Comparison of ENCODE assay signal across 8 mouse cellular contexts in genomic region chr2:33165710-33166374, GRCm38 (mm10). TPM values are rescaled to one million over a fixed set of nuclear protein-coding genes. Genes with fewer than 3 reads are reported as not detected.
DNase-seq lines count a peak whose midpoint lies in the region; ATAC-seq and TF ChIP-seq lines count a peak whose summit lies in the region.

No protein-coding gene starts in this region.

- H3K27me3 ChIP-seq in lung, embryonic 14.5 days (ENCODE audit: insufficient read depth, low read length), result no peaks in the 10 kb centered on the region
- H3K27me3 ChIP-seq in embryonic facial prominence, embryonic 13.5 days, result no peaks in the 10 kb centered on the region

- H3K9ac ChIP-seq in lung, embryonic 14.5 days, result 0 out of 2 replicates have a peak overlapping the region, but pooled peaks have one; percentile 4
- H3K9ac ChIP-seq in embryonic facial prominence, embryonic 13.5 days, result no peak overlapping the region

- intact Hi-C loops in left cerebral cortex, postnatal 25 days (cut with DNase I), result no loop called here

- 14% methylated on average over 7 of the region's 7 CpGs for WGBS in lung, embryonic 14.5 days
- 37% methylated on average over 7 of the region's 7 CpGs for WGBS in embryonic facial prominence, embryonic 13.5 days

- H3K27ac ChIP-seq in lung, embryonic 14.5 days (ENCODE audit: low read depth), result peak overlapping the region; percentile 44
- H3K27ac ChIP-seq in embryonic facial prominence, embryonic 13.5 days, result peak overlapping the region; percentile 44

- no peak for TF ChIP-seq CTCF in lung, embryonic 14.5 days (IDR thresholded peaks at IDR 0.05; ENCODE audit: low read depth)

- H3K4me3 ChIP-seq in lung, embryonic 14.5 days (ENCODE audit: low read depth, low read length), result no peak overlapping the region
- H3K4me3 ChIP-seq in embryonic facial prominence, embryonic 13.5 days, result no peak overlapping the region

- no peak overlapping the region for H3K4me2 ChIP-seq in lung, embryonic 14.5 days
- H3K4me2 ChIP-seq in embryonic facial prominence, embryonic 13.5 days, result no peak overlapping the region

- peak; percentile 75 for DNase-seq in lung, embryonic 14.5 days
- DNase-seq in lung, postnatal 14 days, result no peak
- DNase-seq in kidney, adult 11 months, result peak; percentile 87
- DNase-seq in lung, postnatal 10 days, result peak; percentile 59
- no peak for DNase-seq in layer of hippocampus, adult 18-20 months (ENCODE audit: low spot score in 2 of 2)
- no peak for DNase-seq in left cerebral cortex, postnatal 25 days (ENCODE audit: low spot score in 2 of 2)
- no peak for DNase-seq in layer of hippocampus, adult 11-12 months (ENCODE audit: low spot score)

- peaks cover 12% of the 10 kb centered on the region for H3K4me1 ChIP-seq in lung, embryonic 14.5 days (ENCODE audit: insufficient read depth)
- peaks cover 29% of the 10 kb centered on the region for H3K4me1 ChIP-seq in embryonic facial prominence, embryonic 13.5 days

- no peaks in the 10 kb centered on the region for H3K9me3 ChIP-seq in lung, embryonic 14.5 days (ENCODE audit: low read depth, low read length)
- no peaks in the 10 kb centered on the region for H3K9me3 ChIP-seq in embryonic facial prominence, embryonic 13.5 days

- H3K36me3 ChIP-seq in lung, embryonic 14.5 days (ENCODE audit: insufficient read depth), result no peaks in the 10 kb centered on the region; the same call in 1 of the 2 replicates
- H3K36me3 ChIP-seq in embryonic facial prominence, embryonic 13.5 days, result no peaks in the 10 kb centered on the region

- ATAC-seq in lung, embryonic 14.5 days (ENCODE audit: insufficient read depth), result peak; percentile 84
- ATAC-seq in embryonic facial prominence, embryonic 13.5 days (ENCODE audit: insufficient number of reproducible peaks, insufficient read depth, low FRiP score, low TSS enrichment, low read depth), result 0 out of 2 replicates have a peak, but pooled peaks have one; percentile 6

RNA-seq across cellular contexts. Expression of gene Garnl3, which starts 34.4 kb away (rescaled TPM):
- 11.1 and 13.0 TPM in 2 replicates for polyA plus RNA-seq in lung, embryonic 14.5 days (2014; fragmentation: Nextera tagmentation; extraction: Ambion mirVana)
- polyA plus RNA-seq in embryonic facial prominence, embryonic 13.5 days (2015; fragmentation: Nextera tagmentation; extraction: Ambion mirVana), result 11.2 and 13.5 TPM in 2 replicates
- 10 to 100 TPM; 28.7 to 37.6 TPM for total RNA-seq in layer of hippocampus, adult 18-20 months (2021)
- total RNA-seq in left cerebral cortex, postnatal 25 days (2021), result 100 to 1,000 TPM; 117 to 125 TPM

RNA-seq across cellular contexts. Expression of gene Angptl2, which starts 50.0 kb away (rescaled TPM):
- polyA plus RNA-seq in lung, embryonic 14.5 days (2014; fragmentation: Nextera tagmentation; extraction: Ambion mirVana), result 30.1 and 30.3 TPM in 2 replicates
- 37.9 and 38.4 TPM in 2 replicates for polyA plus RNA-seq in embryonic facial prominence, embryonic 13.5 days (2015; fragmentation: Nextera tagmentation; extraction: Ambion mirVana)
- 1 to 10 TPM in 1 of 2 experiments, under 1 TPM in 1; 0.94 to 1.5 TPM for total RNA-seq in layer of hippocampus, adult 18-20 months (2021)
- 1 to 10 TPM; 2.2 to 2.3 TPM for total RNA-seq in left cerebral cortex, postnatal 25 days (2021)

Comparison
In these comparisons a context has a peak if more than half of its experiments do, and no peak if none do; other contexts are left out.
1. DNase-seq: peak in lung, embryonic 14.5 days (single experiment), kidney, adult 11 months (single experiment) and lung, postnatal 10 days (single experiment); none in lung, postnatal 14 days (single experiment), layer of hippocampus, adult 18-20 months (0 of 2), left cerebral cortex, postnatal 25 days (0 of 2) and layer of hippocampus, adult 11-12 months (single experiment).